Comparison of ENCODE assay signal across 10 mouse cellular contexts in genomic region chr9:44904964-44905363, GRCm38 (mm10). TPM values are rescaled to one million over a fixed set of nuclear protein-coding genes. Genes with fewer than 3 reads are reported as not detected.
A peak's percentile ranks its signal among the peaks of the same experiment; 100 is the strongest.
DNase-seq lines count a peak whose midpoint lies in the region; ATAC-seq and TF ChIP-seq lines count a peak whose summit lies in the region.
"Had no signal": no experiment of that assay in that cellular context is flagged by ENCODE, and none has a peak within 500 bp of the region (broad histone marks: within the 10 kb centered on the region; RNA-seq: fewer than 3 reads in every experiment).

No protein-coding gene starts in this region.

- DNase-seq in kidney, postnatal 14 days: peak; percentile 50
- DNase-seq in brain, embryonic 14.5 days (ENCODE audit: low read depth): peak; percentile 28
- peak; percentile 80 for DNase-seq in gastrocnemius, adult 2 months
- DNase-seq in layer of hippocampus, adult 18-20 months (ENCODE audit: low spot score in 2 of 2): peak; percentile 77 to 87
- DNase-seq in lung, postnatal 4 days: peak; percentile 43 to 74
- no peak for DNase-seq in yolk sac, embryonic 10.5 days (ENCODE audit: low spot score)
- DNase-seq in neural tube, embryonic 10.5 days (ENCODE audit: extremely low spot score, low spot score): no peak

- no peaks in the 10 kb centered on the region for H3K27me3 ChIP-seq in kidney, embryonic 16.5 days (ENCODE audit: insufficient read depth, low read length)
- H3K27me3 ChIP-seq: embryonic facial prominence, embryonic 13.5 days; lung, embryonic 15.5 days had no signal

- H3K9me3 ChIP-seq in kidney, embryonic 16.5 days (ENCODE audit: low read length): no peaks in the 10 kb centered on the region
- H3K9me3 ChIP-seq: embryonic facial prominence, embryonic 13.5 days; lung, embryonic 15.5 days had no signal

- no peak for ATAC-seq in kidney, embryonic 16.5 days (ENCODE audit: low FRiP score, low TSS enrichment)

- no peak overlapping the region for H3K27ac ChIP-seq in kidney, embryonic 16.5 days (ENCODE audit: low read length)
- peak overlapping the region; percentile 87 for H3K27ac ChIP-seq in gastrocnemius, adult 2 months
- H3K27ac ChIP-seq: embryonic facial prominence, embryonic 13.5 days; lung, embryonic 15.5 days had no signal

- no peak overlapping the region for H3K4me3 ChIP-seq in kidney, embryonic 16.5 days (ENCODE audit: low read length)
- H3K4me3 ChIP-seq in gastrocnemius, adult 2 months: peak overlapping the region; percentile 52; the same call in 1 of the 2 replicates
- H3K4me3 ChIP-seq: embryonic facial prominence, embryonic 13.5 days; lung, embryonic 15.5 days had no signal

- H3K36me3 ChIP-seq in kidney, embryonic 16.5 days (ENCODE audit: insufficient read depth, low read length): peaks cover 2% of the 10 kb centered on the region; the same call in 1 of the 2 replicates
- H3K36me3 ChIP-seq: lung, embryonic 15.5 days had no signal

- no peak for TF ChIP-seq POLR2A in brain, embryonic 14.5 days (IDR thresholded peaks at IDR 0.05; ENCODE audit: borderline replicate concordance, extremely low read depth, insufficient read depth, insufficient read length, poor library complexity, severe bottlenecking)

- 67% methylated on average over 5 of the region's 5 CpGs for WGBS in kidney, embryonic 16.5 days

- intact Hi-C loops in gastrocnemius, adult 2 months (cut with DNase I): loop anchor here (5.0 kb wide), 1 partner anchor 63 kb away; no protein-coding TSS in a partner anchor

- no peak overlapping the region for H3K9ac ChIP-seq in kidney, embryonic 16.5 days (replicated peaks; ENCODE audit: low read length)
- H3K9ac ChIP-seq: embryonic facial prominence, embryonic 13.5 days; lung, embryonic 15.5 days had no signal

- TF ChIP-seq CTCF in brain, embryonic 14.5 days (IDR thresholded peaks at IDR 0.05; ENCODE audit: borderline replicate concordance, extremely low read depth, insufficient read depth, insufficient read length): no peak
- no peak for TF ChIP-seq CTCF in gastrocnemius, adult 2 months (IDR thresholded peaks at IDR 0.05)

- no peak overlapping the region for H3K4me2 ChIP-seq in kidney, embryonic 16.5 days (replicated peaks; ENCODE audit: low read depth, low read length)
- H3K4me2 ChIP-seq: embryonic facial prominence, embryonic 13.5 days; lung, embryonic 15.5 days had no signal

- no peaks in the 10 kb centered on the region for H3K4me1 ChIP-seq in kidney, embryonic 16.5 days (ENCODE audit: insufficient read depth, low read length)

RNA-seq across cellular contexts. Expression of gene Atp5l, which starts 15.6 kb away (rescaled TPM):
- polyA plus RNA-seq in kidney, embryonic 16.5 days (2015; fragmentation: Nextera tagmentation; extraction: Ambion mirVana): 677 and 753 TPM in 2 replicates
- polyA plus RNA-seq in brain, embryonic 14.5 days (2012; rRNA removed): 610 and 841 TPM in 2 replicates
- total RNA-seq in gastrocnemius, adult 2 months (2021): 100 to 1,000 TPM; 668 to 937 TPM
- total RNA-seq in layer of hippocampus, adult 18-20 months (2021): 100 to 1,000 TPM; 334 to 337 TPM

RNA-seq across cellular contexts. Expression of gene Kmt2a, which starts 23.9 kb away (rescaled TPM):
- polyA plus RNA-seq in kidney, embryonic 16.5 days (2015; fragmentation: Nextera tagmentation; extraction: Ambion mirVana): 10.8 and 13.5 TPM in 2 replicates
- polyA plus RNA-seq in brain, embryonic 14.5 days (2012; rRNA removed): 25.6 and 41.4 TPM in 2 replicates
- total RNA-seq in gastrocnemius, adult 2 months (2021): 10 to 100 TPM; 21.5 to 21.7 TPM
- total RNA-seq in layer of hippocampus, adult 18-20 months (2021): 10 to 100 TPM; 72.0 to 84.2 TPM

Comparison
In these comparisons a context has a peak if more than half of its experiments do, and no peak if none do; other contexts are left out.
1. DNase-seq: peak in kidney, postnatal 14 days (single experiment), brain, embryonic 14.5 days (single experiment), gastrocnemius, adult 2 months (single experiment), layer of hippocampus, adult 18-20 months (2 of 2) and lung, postnatal 4 days (2 of 2); none in yolk sac, embryonic 10.5 days (single experiment) and neural tube, embryonic 10.5 days (single experiment).